Mouse (Mus musculus) adrenal gland, adult 18-20 months (tissue): ENCODE results near the gene Sema3g. TPM values are rescaled to one million over a fixed set of nuclear protein-coding genes. Genes with fewer than 3 reads are reported as not detected.

Experiments used
- DNase-seq, 2 experiments: peaks; one replicate each; pipeline ENCODE4 v3.0.0; 2021 to 2022; ENCODE audit warnings: low spot score in 2 of 2
- total RNA-seq, 2 experiments: library from RNA; stranded (reverse); gene quantifications; 1 replicate in 1 of 2; 2 replicates in 1 of 2; pipeline ENCODE4 v1.2.3; 2021

Gene Sema3g
- total RNA-seq, 2 experiments from 2014 or later = 8.5 to 10.6 TPM

- peak; percentile 54 to 60 for DNase-seq
Measured at GRCm38 (mm10) chr14:31194891-31195513, 22.7 kb upstream of the Sema3g start.

GRCm38 (mm10) chr14:31195521-31195920 is 22.1 kb upstream of the Sema3g start:
- no peak for DNase-seq

GRCm38 (mm10) chr14:31195968-31196367 is 21.7 kb upstream of the Sema3g start:
- DNase-seq = no peak

GRCm38 (mm10) chr14:31197547-31198516 is 19.8 kb upstream of the Sema3g start:
- DNase-seq = peak in 1 of 2 experiments; percentile 52

- no peak for DNase-seq
Measured at GRCm38 (mm10) chr14:31199599-31199998, 18.1 kb upstream of the Sema3g start.

GRCm38 (mm10) chr14:31200038-31200437 is 17.6 kb upstream of the Sema3g start:
- DNase-seq = no peak

GRCm38 (mm10) chr14:31204844-31205243 is 12.8 kb upstream of the Sema3g start:
- no peak for DNase-seq

GRCm38 (mm10) chr14:31205244-31205561 is 12.5 kb upstream of the Sema3g start:
- no peak for DNase-seq

- peak; percentile 48 to 58 for DNase-seq
Measured at GRCm38 (mm10) chr14:31205562-31206467, 11.8 kb upstream of the Sema3g start.

- DNase-seq = peak; percentile 95 to 96
Measured at GRCm38 (mm10) chr14:31206472-31206981, 11.1 kb upstream of the Sema3g start.

GRCm38 (mm10) chr14:31207070-31207830 is 10.4 kb upstream of the Sema3g start:
- DNase-seq = peak in 1 of 2 experiments; percentile 29

GRCm38 (mm10) chr14:31208084-31208483 is 9.6 kb upstream of the Sema3g start, which contains the start of gene Tnnc1:
Tnnc1 (plus strand) TSS chr14:31208312.
- no peak for DNase-seq

GRCm38 (mm10) chr14:31209133-31209557 is 8.5 kb upstream of the Sema3g start:
- no peak for DNase-seq

GRCm38 (mm10) chr14:31211854-31212253 is 5.8 kb upstream of the Sema3g start:
- DNase-seq = no peak

GRCm38 (mm10) chr14:31212499-31212898 is 5.2 kb upstream of the Sema3g start:
- no peak for DNase-seq

- no peak for DNase-seq
Measured at GRCm38 (mm10) chr14:31213868-31214267, 3.8 kb upstream of the Sema3g start.

- DNase-seq = no peak
Measured at GRCm38 (mm10) chr14:31214684-31215083, 3.0 kb upstream of the Sema3g start.

GRCm38 (mm10) chr14:31215157-31216002 is 2.3 kb upstream of the Sema3g start:
- DNase-seq = peak; percentile 51 to 61

- DNase-seq = no peak
Measured at GRCm38 (mm10) chr14:31216846-31217245, 814 bp upstream of the Sema3g start, which contains the start of gene Nisch. Nisch (minus strand) TSS chr14:31216946.
